Mouse (Mus musculus) olfactory bulb, adult 2 months (tissue): Measurements from ENCODE around the gene Cse1l. TPM values are rescaled to one million over a fixed set of nuclear protein-coding genes. Genes with fewer than 3 reads are reported as not detected.

Experiments
- H3K27ac ChIP-seq: fragments of 200-500 bp; 2 replicates; pipeline ENCODE4 v1.5.1; 2012; ENCODE audit warnings: low read depth, low read length; ENCODE audit not compliant: insufficient read depth
- H3K4me1 ChIP-seq: fragments of 200-500 bp; 2 replicates; pipeline ENCODE4 v1.6.1; 2012; ENCODE audit warnings: low read length; ENCODE audit not compliant: control insufficient read depth, insufficient read depth
- H3K4me3 ChIP-seq: fragments of 200-500 bp; 2 replicates; pipeline ENCODE4 v1.5.1; 2012; ENCODE audit warnings: mild to moderate bottlenecking, low read depth, low read length, moderate library complexity; ENCODE audit not compliant: insufficient read depth
- CTCF ChIP-seq: fragments of 200-500 bp; IDR thresholded peaks from 2 replicates; pipeline ENCODE4 v1.5.1; 2012; ENCODE audit warnings: low read depth, mild to moderate bottlenecking, low read length, moderate library complexity; ENCODE audit not compliant: insufficient read depth
- POLR2A ChIP-seq: fragments of 200-500 bp; IDR thresholded peaks from 2 replicates; pipeline ENCODE4 v1.6.1; 2012; ENCODE audit warnings: mild to moderate bottlenecking, low read depth, low read length, moderate library complexity; ENCODE audit not compliant: insufficient read depth
- WGBS: fragments of 180-500 bp; shearing (Covaris S2); methylation state at CpG from one replicate; pipeline ENCODE4 v1.1.7; 2018; 5-methylcytosine and 5-hydroxymethylcytosine counted together
- polyA plus RNA-seq: library from polyadenylated mRNA; stranded (reverse); fragments of >200 nt; gene quantifications from 2 replicates; pipeline ENCODE4 v1.2.4, GENCODE M21; 2012; ENCODE audit warnings: low replicate concordance; ENCODE audit not compliant: missing spikeins, insufficient read depth, insufficient read length

Gene Cse1l
- polyA plus RNA-seq, 1 experiment, result not detected

GRCm38 (mm10) chr2:166896368-166896767 lies 9.5 kb upstream of the Cse1l start:
- H3K27ac ChIP-seq, result no peak overlapping the region
- H3K4me3 ChIP-seq, result no peak overlapping the region
- peaks cover 9% of the 10 kb centered on the region for H3K4me1 ChIP-seq
- TF ChIP-seq CTCF (no peak), POLR2A (no peak)
- WGBS, result 52% methylated on average over 13 of the region's 13 CpGs

- H3K4me1 ChIP-seq, result peaks cover 9% of the 10 kb centered on the region
- H3K4me3 ChIP-seq, result no peak overlapping the region
- TF ChIP-seq POLR2A (no peak), CTCF (no peak)
- WGBS, result 62% methylated on average over 12 of the region's 12 CpGs
- H3K27ac ChIP-seq, result no peak overlapping the region
These were observed 8.9 kb upstream of the Cse1l start for GRCm38 (mm10) chr2:166896974-166897373.

- 89% methylated on average over 2 of the region's 2 CpGs for WGBS
- Histone ChIP-seq H3K4me1 (peaks cover 9% of the 10 kb centered on the region), H3K27ac (no peak overlapping the region), H3K4me3 (no peak overlapping the region)
- TF ChIP-seq CTCF (no peak), POLR2A (no peak)
These were observed 6.7 kb upstream of the Cse1l start for GRCm38 (mm10) chr2:166899161-166899560.

GRCm38 (mm10) chr2:166899746-166900145 lies 6.1 kb upstream of the Cse1l start:
- no peak overlapping the region for H3K27ac ChIP-seq
- no peak for TF ChIP-seq CTCF
- no peak for TF ChIP-seq POLR2A
- H3K4me3 ChIP-seq, result no peak overlapping the region
- peaks cover 9% of the 10 kb centered on the region for H3K4me1 ChIP-seq
- WGBS, result 75% methylated on average over 3 of the region's 3 CpGs

- TF ChIP-seq POLR2A, result no peak
- TF ChIP-seq CTCF, result no peak
These were observed 4.9 kb upstream of the Cse1l start for GRCm38 (mm10) chr2:166900792-166901505.

GRCm38 (mm10) chr2:166903719-166904282 lies 2.0 kb upstream of the Cse1l start:
- H3K4me3 ChIP-seq, result no peak overlapping the region
- 90% methylated on average over 6 of the region's 6 CpGs for WGBS
- TF ChIP-seq CTCF (no peak), POLR2A (no peak)
- no peak overlapping the region for H3K27ac ChIP-seq
- H3K4me1 ChIP-seq, result peaks cover 11% of the 10 kb centered on the region

More at GRCm38 (mm10) chr2:166900792-166901505, 4.9 kb upstream of the Cse1l start:
- Histone ChIP-seq H3K4me1 (peaks cover 6% of the 10 kb centered on the region), H3K27ac (no peak overlapping the region), H3K4me3 (no peak overlapping the region)
- 89% methylated on average over 8 of the region's 8 CpGs for WGBS

- H3K4me3 ChIP-seq, result peak overlapping the region; percentile 79
- under 1% methylated on average over 28 of the region's 28 CpGs for WGBS
- peaks cover 11% of the 10 kb centered on the region for H3K4me1 ChIP-seq
- TF ChIP-seq CTCF (no peak), POLR2A (no peak)
- H3K27ac ChIP-seq, result peak overlapping the region; percentile 27; the same call in 1 of the 2 replicates
These were observed 813 bp downstream of the Cse1l start for GRCm38 (mm10) chr2:166906523-166907182.

GRCm38 (mm10) chr2:166909729-166910128 lies 3.9 kb downstream of the Cse1l start:
- TF ChIP-seq CTCF, result no peak
- no peak for TF ChIP-seq POLR2A
- no peak overlapping the region for H3K4me3 ChIP-seq
- H3K4me1 ChIP-seq, result peaks cover 11% of the 10 kb centered on the region
- H3K27ac ChIP-seq, result no peak overlapping the region
- WGBS, result 93% methylated on average over 3 of the region's 3 CpGs

- Histone ChIP-seq H3K27ac (no peak overlapping the region), H3K4me3 (no peak overlapping the region), H3K4me1 (peaks cover 9% of the 10 kb centered on the region)
- WGBS, result 85% methylated on average over 8 of the region's 8 CpGs
- TF ChIP-seq POLR2A (no peak), CTCF (no peak)
These were observed 4.7 kb downstream of the Cse1l start for GRCm38 (mm10) chr2:166910536-166910935.

GRCm38 (mm10) chr2:166923971-166924370 lies 18.1 kb downstream of the Cse1l start:
- Histone ChIP-seq H3K4me1 (no peaks in the 10 kb centered on the region), H3K4me3 (no peak overlapping the region), H3K27ac (no peak overlapping the region)
- TF ChIP-seq POLR2A, result no peak
- no peak for TF ChIP-seq CTCF
- 75% methylated on average over 2 of the region's 2 CpGs for WGBS
